Mouse (Mus musculus) MEL (cell line): ENCODE results near the gene Napsa. TPM values are rescaled to one million over a fixed set of nuclear protein-coding genes. Genes with fewer than 3 reads are reported as not detected.

ENCODE experiments used
- DNase-seq: peaks from one replicate; pipeline ENCODE4 v3.0.0; 2011; ENCODE audit warnings: low read depth, low spot score
- H3K27ac ChIP-seq: 2 replicates; pipeline ENCODE4 v1.5.1; 2012; ENCODE audit warnings: low read depth, mild to moderate bottlenecking, control low read depth, low read length, moderate library complexity; ENCODE audit not compliant: control insufficient read depth
- H3K27me3 ChIP-seq, 2 experiments: fragments of 150-350 bp in 1 of 2; sonication (generic) in 1 of 2; 2 replicates each; pipeline ENCODE4 v1.6.1; 2012; ENCODE audit warnings: low read length in 2 of 2, mild to moderate bottlenecking in 2 of 2, improper control_type of control experiment in 1 of 2, moderate library complexity in 1 of 2; ENCODE audit not compliant: insufficient read depth in 2 of 2, control insufficient read depth in 1 of 2
- H3K36me3 ChIP-seq, 2 experiments: 2 replicates each; pipeline ENCODE4 v1.6.1; 2012 to 2014; ENCODE audit warnings: low read length in 2 of 2, improper control_type of control experiment in 1 of 2, inconsistent platforms in 1 of 2, mild to moderate bottlenecking in 1 of 2; ENCODE audit not compliant: insufficient read depth in 2 of 2, control insufficient read depth in 1 of 2
- H3K4me1 ChIP-seq, 2 experiments: fragments of 150-350 bp in 1 of 2; sonication (generic) in 1 of 2; 2 replicates each; pipeline ENCODE4 v1.6.1; 2012; ENCODE audit warnings: low read length in 2 of 2, improper control_type of control experiment in 1 of 2, mild to moderate bottlenecking in 1 of 2; ENCODE audit not compliant: insufficient read depth in 2 of 2, control insufficient read depth in 1 of 2
- H3K4me3 ChIP-seq, 2 experiments: fragments of 150-350 bp in 1 of 2; sonication (generic) in 1 of 2; 2 replicates each; pipeline ENCODE4 v1.5.1; 2012; ENCODE audit warnings: low read depth in 2 of 2, low read length in 2 of 2, mild to moderate bottlenecking in 2 of 2, moderate library complexity in 2 of 2, control low read depth in 1 of 2, improper control_type of control experiment in 1 of 2; ENCODE audit not compliant: control insufficient read depth in 1 of 2, insufficient read depth in 1 of 2
- H3K79me2 ChIP-seq: 2 replicates; pipeline ENCODE4 v1.6.1; 2012; ENCODE audit warnings: mild to moderate bottlenecking, low read length, moderate library complexity; ENCODE audit not compliant: control insufficient read depth, poor library complexity, insufficient read depth
- H3K9ac ChIP-seq: 2 replicates; pipeline ENCODE4 v1.6.1; 2012; ENCODE audit warnings: low read depth, mild to moderate bottlenecking, control low read depth, low read length, moderate library complexity; ENCODE audit not compliant: control insufficient read depth, poor library complexity, severe bottlenecking
- H3K9me3 ChIP-seq: fragments of 150-350 bp; sonication (generic); replicated peaks from 2 replicates; pipeline ENCODE4 v1.6.1; 2012; ENCODE audit warnings: mild to moderate bottlenecking, low read length, improper control_type of control experiment, moderate library complexity; ENCODE audit not compliant: insufficient read depth
- CHD1 ChIP-seq: IDR thresholded peaks from 2 replicates; pipeline ENCODE4 v1.6.1; 2012; ENCODE audit warnings: low read depth, mild to moderate bottlenecking, inconsistent platforms, low read length, improper control_type of control experiment
- CTCF ChIP-seq, 3 experiments: IDR thresholded peaks in 2 of 3; conservative IDR thresholded peaks in 1 of 3; 2 replicates each; pipeline ENCODE4 v1.5.1; 2011 to 2012; ENCODE audit warnings: low read length in 3 of 3, low read depth in 2 of 3, mild to moderate bottlenecking in 2 of 3, improper control_type of control experiment in 1 of 3, inconsistent platforms in 1 of 3, mixed read lengths in 1 of 3, moderate library complexity in 1 of 3; ENCODE audit not compliant: control insufficient read depth in 1 of 3, insufficient read depth in 1 of 3, poor library complexity in 1 of 3, severe bottlenecking in 1 of 3
- ELF1 ChIP-seq: IDR thresholded peaks from 2 replicates; pipeline ENCODE4 v1.6.1; 2014; ENCODE audit warnings: low read depth, mild to moderate bottlenecking, inconsistent platforms, low read length, improper control_type of control experiment, moderate library complexity
- EP300 ChIP-seq, 2 experiments: IDR thresholded peaks; 2 replicates each; pipeline ENCODE4 v1.6.1; 2011; ENCODE audit warnings: improper control_type of control experiment in 2 of 2, low read length in 2 of 2, low read depth in 1 of 2, mild to moderate bottlenecking in 1 of 2
- ETS1 ChIP-seq: IDR thresholded peaks from 2 replicates; pipeline ENCODE4 v1.6.1; 2012; ENCODE audit warnings: low read depth, mild to moderate bottlenecking, inconsistent platforms, low read length, improper control_type of control experiment, moderate library complexity
- KAT2A ChIP-seq: conservative IDR thresholded peaks from 2 replicates; pipeline ENCODE4 v1.6.1; 2012; ENCODE audit warnings: low read depth, low read length, improper control_type of control experiment, inconsistent platforms
- MAZ ChIP-seq: IDR thresholded peaks from 2 replicates; pipeline ENCODE4 v1.6.1; 2012; ENCODE audit warnings: low read depth, mild to moderate bottlenecking, inconsistent platforms, low read length, improper control_type of control experiment
- MYB ChIP-seq: IDR thresholded peaks from 2 replicates; pipeline ENCODE4 v1.6.1; 2011; ENCODE audit warnings: mild to moderate bottlenecking, low read depth, low read length, improper control_type of control experiment
- NRF1 ChIP-seq: IDR thresholded peaks from 2 replicates; pipeline ENCODE4 v1.6.1; 2014; ENCODE audit warnings: low read depth, mild to moderate bottlenecking, inconsistent platforms, low read length, improper control_type of control experiment, moderate library complexity; ENCODE audit not compliant: poor library complexity, insufficient read depth, severe bottlenecking
- POLR2AphosphoS2 ChIP-seq: IDR thresholded peaks from 2 replicates; pipeline ENCODE4 v1.6.1; 2011; ENCODE audit warnings: low read length, improper control_type of control experiment
- RAD21 ChIP-seq: IDR thresholded peaks from 2 replicates; pipeline ENCODE4 v1.6.1; 2011; ENCODE audit warnings: mild to moderate bottlenecking, low read depth, low read length, improper control_type of control experiment
- SMC3 ChIP-seq: IDR thresholded peaks from 2 replicates; pipeline ENCODE4 v1.6.1; 2011; ENCODE audit warnings: low read depth, low read length, improper control_type of control experiment
- USF2 ChIP-seq, 2 experiments: IDR thresholded peaks; 2 replicates each; pipeline ENCODE4 v1.6.1; 2011 to 2012; ENCODE audit warnings: improper control_type of control experiment in 2 of 2, low read length in 2 of 2, borderline replicate concordance in 1 of 2, inconsistent platforms in 1 of 2, low read depth in 1 of 2, mild to moderate bottlenecking in 1 of 2; ENCODE audit not compliant: insufficient read depth in 1 of 2
- ZC3H11A ChIP-seq: IDR thresholded peaks from 2 replicates; pipeline ENCODE4 v1.6.1; 2012; ENCODE audit warnings: low read depth, mild to moderate bottlenecking, inconsistent platforms, low read length, improper control_type of control experiment
- ZMIZ1 ChIP-seq: IDR thresholded peaks from 2 replicates; pipeline ENCODE4 v1.6.1; 2012; ENCODE audit warnings: low read depth, mild to moderate bottlenecking, inconsistent platforms, low read length, improper control_type of control experiment, moderate library complexity
- polyA plus RNA-seq, 2 experiments: library from polyadenylated mRNA; stranded (reverse) in 1 of 2; unstranded in 1 of 2; fragments of >175 nt in 1 of 2; fragments of >200 nt in 1 of 2; gene quantifications; 2 replicates each; pipeline versions ENCODE4 v1.2.1 to v1.2.4; 2012; ENCODE audit warnings: low replicate concordance in 2 of 2, low read depth in 1 of 2; ENCODE audit not compliant: insufficient read length in 2 of 2, insufficient read depth in 1 of 2, missing spikeins in 1 of 2
- total RNA-seq: library from RNA; depleted of rRNA; stranded (reverse); fragments of 300-350 nt; gene quantifications from 2 replicates; pipeline ENCODE4 v1.2.3, GENCODE M21; 2012

The Napsa gene
- total and polyA plus RNA-seq, 3 experiments = 0.33 TPM; not detected in 2

DNA sequence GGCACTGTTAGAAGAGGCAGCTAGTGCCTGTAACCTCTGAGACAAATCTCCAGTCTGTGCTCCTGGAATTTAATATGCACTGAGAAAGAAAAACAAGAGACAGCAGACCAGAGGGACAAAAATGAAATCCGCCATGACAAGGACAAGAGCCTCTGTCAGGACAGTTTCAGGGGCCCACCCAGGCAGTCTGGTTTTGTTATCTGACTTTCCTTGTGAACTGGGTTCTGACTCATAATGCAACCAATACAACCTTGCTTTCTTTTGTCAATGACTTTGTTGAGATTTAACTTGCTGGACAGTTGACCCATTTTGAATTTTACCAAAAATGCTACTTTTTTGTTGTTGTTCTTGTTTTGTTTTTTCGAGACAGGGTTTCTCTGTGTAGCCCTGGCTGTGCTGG is 14.6 kb upstream of the Napsa start:
- peaks cover 0 to 4% of the 10 kb centered on the region in 2 experiments; a peak in 1 of 4 replicates for H3K36me3 ChIP-seq
- H3K27ac ChIP-seq = no peak overlapping the region
- H3K4me3 ChIP-seq = no peak overlapping the region
- no peak for TF ChIP-seq SMC3
- TF ChIP-seq MYB = no peak
- TF ChIP-seq KAT2A = no peak
- no peak for TF ChIP-seq POLR2AphosphoS2
- TF ChIP-seq USF2 (IDR thresholded peaks at IDR 0.05; ENCODE audit: borderline replicate concordance in 1 of 2, insufficient read depth in 1 of 2, low read depth in 1 of 2, low read length in 2 of 2) = no peak
- TF ChIP-seq CHD1 = no peak
- no peak for TF ChIP-seq ETS1
- no peak for TF ChIP-seq CTCF (IDR thresholded peaks at IDR 0.05 in 2 of 3, conservative IDR thresholded peaks at IDR 0.05 in 1 of 3; ENCODE audit: control insufficient read depth in 1 of 3, insufficient read depth in 1 of 3, low read depth in 2 of 3, low read length in 3 of 3, poor library complexity in 1 of 3, severe bottlenecking in 1 of 3)
- TF ChIP-seq NRF1 = no peak
- TF ChIP-seq EP300 (IDR thresholded peaks at IDR 0.05; ENCODE audit: low read depth in 1 of 2, low read length in 2 of 2) = no peak
- TF ChIP-seq ELF1 = no peak
- TF ChIP-seq MAZ = no peak
- H3K27me3 ChIP-seq = no peaks in the 10 kb centered on the region
- peaks cover 0 to 14% of the 10 kb centered on the region in 2 experiments; a peak in 3 of 4 replicates for H3K4me1 ChIP-seq
- H3K79me2 ChIP-seq = peaks cover 5% of the 10 kb centered on the region
- no peak overlapping the region for H3K9ac ChIP-seq
- DNase-seq = no peak
- H3K9me3 ChIP-seq = no peaks in the 10 kb centered on the region

- Histone ChIP-seq H3K27ac (no peak overlapping the region), H3K4me1 (peaks cover 0 to 7% of the 10 kb centered on the region in 2 experiments; a peak in 3 of 4 replicates), H3K9me3 (no peaks in the 10 kb centered on the region), H3K79me2 (no peaks in the 10 kb centered on the region)
- peak; percentile 83 for DNase-seq
- TF ChIP-seq ZMIZ1 (no peak), KAT2A (no peak), SMC3 (peak; percentile 76), RAD21 (peak; percentile 83), CTCF (IDR thresholded peaks at IDR 0.05 in 2 of 3, conservative IDR thresholded peaks at IDR 0.05 in 1 of 3; ENCODE audit: control insufficient read depth in 1 of 3, insufficient read depth in 1 of 3, low read depth in 2 of 3, low read length in 3 of 3, poor library complexity in 1 of 3, severe bottlenecking in 1 of 3) (peak; percentile 56 to 77 (median 67)), ZC3H11A (peak; percentile 62)
- TF ChIP-seq, all 39 proteins: peak for 4
- no peak overlapping the region for H3K4me3 ChIP-seq
- no peaks in the 10 kb centered on the region for H3K27me3 ChIP-seq
- no peak overlapping the region for H3K9ac ChIP-seq
- H3K36me3 ChIP-seq = peaks cover 0 to 4% of the 10 kb centered on the region in 2 experiments; a peak in 1 of 4 replicates
These were observed 11.5 kb upstream of the Napsa start for GRCm38 (mm10) chr7:44560435-44561400.
